Mouse (Mus musculus) left cerebral cortex, adult 18-20 months (tissue): ENCODE measurements around the gene Olfr577. TPM values are rescaled to one million over a fixed set of nuclear protein-coding genes. Genes with fewer than 3 reads are reported as not detected.

Source experiments
- DNase-seq, 2 experiments: peaks; one replicate each; pipeline ENCODE4 v3.0.0; 2021 to 2022; ENCODE audit warnings: low spot score in 2 of 2, mixed read lengths in 1 of 2
- long read RNA-seq, 2 experiments: library from polyadenylated mRNA; stranded (forward); transcript quantifications; one replicate each; pipeline ENCODE4 v2.0.0; 2021
- total RNA-seq, 2 experiments: library from RNA; stranded (reverse); gene quantifications; 2 replicates each; pipeline ENCODE4 v1.2.3; 2021

Olfr577 gene
- not detected for total RNA-seq
- long read RNA-seq, experiment 1 = 0 reads
- long read RNA-seq, experiment 2 = 0 reads

DNA sequence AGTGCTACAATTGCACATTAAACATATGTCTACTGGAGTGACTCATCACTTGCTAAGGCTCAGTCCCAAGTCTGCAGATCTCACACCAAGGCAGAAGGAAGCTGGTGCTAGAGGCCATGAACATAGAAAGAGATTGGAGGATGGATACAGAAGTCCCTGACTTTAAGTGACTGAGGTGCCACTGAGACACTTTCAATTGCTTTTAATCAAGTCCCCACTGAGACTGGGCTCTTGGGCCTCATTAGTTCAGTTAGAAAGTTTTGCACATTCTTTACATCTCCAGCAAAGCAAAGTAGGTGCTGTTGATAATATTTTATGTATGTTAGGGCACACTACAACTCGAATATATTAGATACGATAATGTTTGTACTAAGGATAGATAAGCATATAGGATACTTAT is at the start of gene Olfr577:
Olfr577 (minus strand) TSS at position 101 of the 400 bp plus-strand sequence.
- no peak for DNase-seq

DNA sequence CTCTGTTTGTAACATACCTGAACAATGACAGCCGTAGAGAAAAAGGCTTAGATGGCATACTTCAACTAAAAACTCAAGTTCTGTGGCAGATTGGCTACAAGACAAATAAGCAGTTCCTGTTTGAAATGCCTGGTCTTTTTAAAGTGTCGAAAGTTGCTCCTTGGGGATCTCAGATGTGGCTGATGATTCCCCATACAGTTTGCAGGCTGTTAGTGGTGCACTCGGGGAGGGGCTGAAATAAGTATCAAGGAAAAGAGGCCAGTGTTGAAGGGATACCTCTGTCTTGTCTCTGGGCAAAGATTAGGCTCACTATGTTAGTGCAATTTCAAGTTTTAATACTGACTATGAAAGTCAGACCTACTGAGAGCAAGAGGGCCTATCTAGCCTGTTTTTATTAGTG is 13.5 kb upstream of the Olfr577 start, which contains the start of gene Olfr578:
Olfr578 (minus strand) TSS at position 101 of the 400 bp plus-strand sequence.
- DNase-seq = no peak

DNA sequence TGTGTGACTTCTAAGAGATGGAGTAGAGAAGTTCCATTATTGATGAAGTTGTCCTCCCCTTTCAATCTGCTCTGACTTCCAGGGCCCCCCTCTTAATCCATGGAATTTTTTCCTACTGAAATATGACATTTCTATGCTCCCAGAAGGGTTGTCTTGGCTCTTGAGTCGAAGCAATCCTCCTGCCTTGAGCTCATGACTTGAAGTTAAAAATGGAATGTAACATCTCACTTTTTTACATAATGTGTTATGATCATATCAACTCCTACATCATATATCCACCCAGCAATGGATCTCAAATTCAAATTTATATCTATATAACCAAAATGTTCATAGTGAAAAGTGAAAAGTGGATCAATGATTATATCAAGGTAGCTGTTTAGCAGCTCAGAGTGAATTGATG is 1.3 kb downstream of the Olfr577 start:
- DNase-seq = no peak

DNA sequence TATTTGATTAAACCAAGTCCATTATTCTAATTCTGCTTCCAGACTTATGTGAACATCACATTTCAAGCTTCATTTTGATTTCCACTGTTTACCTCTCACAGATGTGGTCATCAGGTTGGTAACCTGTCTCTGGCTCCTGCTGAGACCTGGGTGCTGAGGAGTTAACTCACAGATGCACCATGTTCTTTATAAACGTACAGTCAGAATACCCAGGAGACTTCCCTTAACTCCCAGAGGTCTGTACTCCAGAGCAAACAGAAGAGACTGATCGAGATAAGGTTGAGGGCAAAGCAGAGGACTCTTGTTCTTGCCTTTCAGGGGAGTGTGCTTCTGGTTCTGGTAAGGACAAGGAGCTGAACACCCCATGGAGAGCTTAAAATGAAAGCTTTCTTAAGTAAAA is 13.4 kb downstream of the Olfr577 start, which contains the start of gene Olfr576:
Olfr576 (plus strand) TSS at position 301 of the 400 bp plus-strand sequence.
- DNase-seq = no peak

DNA sequence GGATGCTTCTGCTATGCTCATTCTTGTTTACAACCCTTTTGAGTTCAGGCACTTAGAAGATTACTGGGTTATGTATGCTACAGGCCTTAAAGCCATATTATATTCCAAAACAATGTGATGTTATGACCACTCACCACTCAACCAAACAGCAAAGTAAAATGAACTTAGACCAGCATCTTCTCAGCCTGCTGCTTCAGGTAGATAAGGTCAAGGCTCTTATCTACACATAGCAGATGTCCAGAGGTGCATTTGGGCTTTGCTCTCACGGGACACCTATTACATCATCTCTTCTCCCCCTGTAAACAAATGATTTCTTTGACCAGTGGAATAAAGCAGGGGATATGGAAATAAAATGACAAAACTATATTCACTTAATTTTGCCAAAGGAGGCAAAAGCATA is 17.1 kb downstream of the Olfr577 start, which contains the start of gene Olfr575:
Olfr575 (minus strand) TSS at position 183 of the 400 bp plus-strand sequence.
- DNase-seq = no peak

DNA sequence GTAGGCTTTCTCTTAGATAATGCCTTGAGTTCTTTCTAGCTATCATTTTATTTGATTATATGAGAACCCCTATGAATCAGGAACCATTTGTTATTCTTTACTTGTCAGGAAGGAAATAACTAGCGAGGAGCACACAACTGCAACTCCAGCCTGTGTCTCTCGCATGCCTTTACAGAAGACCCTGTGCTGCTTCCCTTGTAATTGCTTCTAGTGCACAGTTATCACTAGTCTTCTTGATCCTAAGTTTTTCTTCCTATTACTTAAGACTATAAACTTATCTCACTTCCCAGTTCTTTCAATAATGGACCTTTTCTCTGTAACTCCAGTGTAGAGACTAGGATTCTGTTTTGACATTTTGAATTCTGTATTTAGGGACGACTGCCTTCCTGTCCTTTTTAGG is 17.6 kb downstream of the Olfr577 start:
- DNase-seq = no peak

DNA sequence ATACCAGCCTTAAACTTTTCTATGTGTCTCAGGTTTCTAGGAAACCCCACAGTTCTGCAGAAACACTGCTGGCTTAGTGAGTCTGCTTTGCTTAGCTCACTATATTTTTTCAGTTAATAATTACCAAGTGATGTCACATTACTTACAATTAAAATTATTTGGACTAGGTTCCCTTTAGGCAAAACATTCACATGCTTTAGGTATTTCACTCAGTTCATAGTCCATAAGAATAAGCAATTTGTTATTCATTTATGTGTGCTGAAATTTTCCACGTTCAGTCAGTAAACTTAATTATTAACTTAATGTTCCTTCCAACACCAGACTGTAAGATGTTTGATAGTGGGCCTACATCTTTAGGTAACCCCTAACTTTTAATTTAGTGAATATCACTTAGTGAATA is 25.0 kb downstream of the Olfr577 start:
- DNase-seq = no peak

DNA sequence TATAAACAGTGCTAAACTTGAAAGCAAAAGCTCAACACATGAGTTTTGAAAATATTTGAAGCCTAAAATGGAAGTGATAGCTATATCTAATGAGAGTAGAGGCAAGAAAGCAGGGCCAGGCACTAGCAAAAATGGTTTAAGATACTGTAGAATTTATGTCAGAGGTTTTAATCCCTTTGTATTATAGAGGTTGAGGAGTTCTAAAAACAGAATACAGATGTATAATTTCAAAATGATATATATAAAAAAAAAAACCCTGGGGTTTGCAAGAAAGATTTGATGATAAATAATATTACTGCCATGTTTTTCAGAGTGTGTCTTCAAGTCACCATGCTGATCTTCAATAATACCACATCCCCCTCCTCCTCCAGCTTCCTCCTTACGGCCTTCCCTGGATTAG is 27.6 kb downstream of the Olfr577 start, which contains the start of gene Olfr574:
Olfr574 (plus strand) TSS at position 301 of the 400 bp plus-strand sequence.
- no peak for DNase-seq

DNA sequence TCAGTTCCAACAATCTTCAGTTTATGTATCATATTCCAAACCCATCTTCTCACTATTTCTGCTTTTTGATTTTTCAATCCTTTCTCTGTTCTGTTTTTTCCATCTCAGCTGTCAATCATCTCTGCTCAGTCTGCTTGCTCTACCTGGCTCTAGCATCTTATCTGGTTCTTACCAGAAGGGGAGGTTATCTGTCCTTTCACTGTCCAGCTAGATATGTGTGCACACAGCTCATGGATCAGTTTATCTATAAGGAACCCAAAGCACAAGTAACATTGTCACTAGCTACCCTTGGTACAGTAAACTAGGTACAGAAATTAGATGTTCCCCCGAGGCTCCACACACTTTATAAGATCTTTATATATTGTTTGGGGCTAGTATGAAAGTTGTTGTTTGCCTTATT is 32.3 kb downstream of the Olfr577 start:
- no peak for DNase-seq

DNA sequence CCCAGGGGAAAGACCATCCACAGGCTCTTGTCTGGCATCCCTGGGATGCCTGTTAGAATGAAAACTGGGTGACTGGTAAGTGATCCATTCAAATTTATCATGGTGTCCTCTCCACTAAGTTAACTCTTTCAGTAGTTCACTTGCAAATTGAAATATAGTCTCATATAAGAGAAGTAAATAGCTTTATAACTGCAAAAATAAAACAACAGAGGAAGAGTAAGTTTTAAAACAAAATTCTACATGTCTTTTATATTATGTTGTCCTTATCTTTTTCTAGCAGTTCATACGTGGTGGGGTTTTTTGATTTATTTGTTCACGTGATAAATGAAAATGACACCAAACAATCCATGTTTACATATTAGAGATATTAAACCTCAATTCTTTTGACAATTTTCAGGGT is 33.3 kb downstream of the Olfr577 start, which contains the start of gene Olfr573-ps1:
Olfr573-ps1 (minus strand) TSS at position 101 of the 400 bp plus-strand sequence.
- no peak for DNase-seq

DNA sequence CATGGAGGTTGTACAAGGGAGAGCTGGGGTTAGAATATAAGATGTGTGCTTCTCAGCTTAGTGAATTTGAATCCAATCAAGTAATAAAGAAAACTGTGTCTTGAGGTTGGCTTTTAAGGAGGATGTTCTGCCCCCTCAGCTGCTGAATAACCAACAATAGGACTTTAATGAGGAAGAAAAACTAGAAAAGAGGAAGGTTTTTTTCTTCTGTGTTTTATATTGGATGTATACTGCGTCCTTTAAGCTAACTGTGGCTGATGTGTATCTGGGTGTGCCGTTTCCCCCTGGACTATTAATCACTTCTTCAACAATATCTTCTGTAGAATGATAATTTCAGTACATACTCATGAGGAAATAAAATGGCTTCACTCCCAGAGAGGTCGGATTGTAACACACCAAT is 48.6 kb downstream of the Olfr577 start:
- no peak for DNase-seq

DNA sequence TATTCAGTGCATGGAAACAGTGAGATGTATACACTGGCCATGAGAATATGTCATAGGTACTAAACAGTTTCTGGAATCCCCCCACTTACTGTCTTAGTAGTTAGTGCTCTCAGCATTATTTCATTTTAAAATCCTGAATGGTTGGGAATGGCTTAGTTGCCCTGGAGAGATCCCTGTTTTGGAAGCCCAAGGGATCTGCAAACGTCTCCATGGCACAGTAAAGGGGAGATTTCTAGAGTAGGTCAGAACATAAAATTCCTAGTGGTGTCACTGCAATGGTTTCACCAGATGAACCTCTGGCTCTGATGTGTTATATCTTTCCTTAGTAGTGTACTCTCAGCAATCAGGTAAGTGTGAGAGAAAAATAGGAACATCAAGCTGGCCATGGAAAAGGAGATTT is 51.6 kb downstream of the Olfr577 start, which contains the start of gene Olfr572:
Olfr572 (plus strand) TSS at position 301 of the 400 bp plus-strand sequence.
- DNase-seq = no peak

Other genes with a start within 250 kb of the Olfr577 start
- gene Olfr559, start 248.5 kb downstream of the Olfr577 start, total RNA-seq = not detected
- gene Olfr560, start 216.6 kb downstream of the Olfr577 start, total RNA-seq = under 1 TPM; 0.16 to 0.49 TPM
- gene Olfr78, start 216.5 kb downstream of the Olfr577 start, total RNA-seq = under 1 TPM; 0.59 to 0.65 TPM
- gene Olfr561, start 204.7 kb downstream of the Olfr577 start, total RNA-seq = not detected
- gene Olfr564, start 172.5 kb downstream of the Olfr577 start, total RNA-seq = not detected
- gene Olfr566, start 117.2 kb downstream of the Olfr577 start, total RNA-seq = not detected
- gene Olfr568, start 98.8 kb downstream of the Olfr577 start, total RNA-seq = not detected
- not detected for gene Olfr569, start 85.1 kb downstream of the Olfr577 start, total RNA-seq
- gene Olfr570, start 81.4 kb downstream of the Olfr577 start, total RNA-seq = not detected
- not detected for gene Olfr571, start 58.4 kb downstream of the Olfr577 start, total RNA-seq
- not detected for gene Olfr572, start 51.5 kb downstream of the Olfr577 start, total RNA-seq
- gene Olfr573-ps1, start 33.4 kb downstream of the Olfr577 start, total RNA-seq = not detected
- gene Olfr574, start 27.5 kb downstream of the Olfr577 start, total RNA-seq = not detected
- not detected for gene Olfr575, start 17.2 kb downstream of the Olfr577 start, total RNA-seq
- gene Olfr576, start 13.3 kb downstream of the Olfr577 start, total RNA-seq = not detected
- gene Olfr578, start 13.4 kb upstream of the Olfr577 start, total RNA-seq = not detected
- not detected for gene Olfr582, start 62.1 kb upstream of the Olfr577 start, total RNA-seq
- not detected for gene Olfr583, start 75.4 kb upstream of the Olfr577 start, total RNA-seq
- not detected for gene Olfr584, start 105.9 kb upstream of the Olfr577 start, total RNA-seq
- not detected for gene Olfr585, start 121.8 kb upstream of the Olfr577 start, total RNA-seq
- not detected for gene Olfr586, start 149.7 kb upstream of the Olfr577 start, total RNA-seq
- gene Olfr588-ps1, start 164.9 kb upstream of the Olfr577 start, total RNA-seq = not detected
- gene Olfr589, start 180.4 kb upstream of the Olfr577 start, total RNA-seq = not detected
- gene Olfr591, start 202.4 kb upstream of the Olfr577 start, total RNA-seq = not detected
- gene Olfr592, start 208.9 kb upstream of the Olfr577 start, total RNA-seq = not detected
- gene Olfr593, start 235.9 kb upstream of the Olfr577 start, total RNA-seq = not detected
- not detected for gene Olfr594, start 241.1 kb upstream of the Olfr577 start, total RNA-seq